Mouse (Mus musculus) kidney, adult 8-10 months (tissue): ENCODE measurements at regions not wholly inside any gene's neighbourhood (a gene's known extent, or its start where the extent isn't known, plus 50 kb on each side); places are given as distances from the start of the nearest gene placed in this dataset.

Experiments used
- DNase-seq, 2 experiments: peaks; one replicate each; pipeline ENCODE4 v3.0.0; 2022

DNA sequence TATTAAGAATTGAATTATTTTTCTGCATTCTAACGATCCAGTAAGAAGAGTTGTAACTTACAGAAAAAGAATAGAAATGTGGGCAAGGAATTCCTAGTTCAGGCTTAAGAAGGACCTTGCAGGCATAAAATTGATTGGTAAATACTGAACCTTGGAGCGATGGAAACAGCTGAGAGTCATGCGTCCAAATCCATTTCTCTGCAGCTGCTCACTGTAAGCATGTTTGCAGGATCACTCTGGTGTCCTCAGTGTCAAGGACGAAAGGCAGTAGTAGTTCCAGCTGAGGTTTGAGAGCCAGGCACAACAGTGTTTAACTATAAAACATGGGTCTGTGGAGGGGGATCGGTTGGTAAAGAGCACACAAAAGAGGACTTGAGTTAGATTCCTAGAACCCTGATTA lies 89.1 kb upstream of the Rgma start:
- no peak for DNase-seq

DNA sequence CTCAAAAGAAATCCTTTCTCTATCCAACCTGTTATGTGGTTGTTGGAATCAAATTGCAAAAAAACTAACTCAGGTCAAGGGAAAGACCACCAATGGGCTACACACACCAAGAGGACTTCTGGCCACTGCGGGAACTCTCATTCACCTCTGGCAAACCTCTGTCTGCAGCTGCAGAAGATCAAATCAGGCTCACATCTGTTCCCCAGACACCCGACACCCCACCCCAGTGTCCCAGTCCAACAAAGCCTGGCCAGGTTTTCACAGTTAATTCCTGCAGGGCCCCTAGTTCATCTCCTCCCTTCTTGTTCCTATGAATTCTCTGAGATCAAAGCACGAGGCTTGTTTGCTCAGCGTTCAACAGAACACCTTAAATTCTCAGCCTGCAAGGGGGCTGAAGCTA lies 82.0 kb upstream of the Rgma start:
- no peak for DNase-seq

DNA sequence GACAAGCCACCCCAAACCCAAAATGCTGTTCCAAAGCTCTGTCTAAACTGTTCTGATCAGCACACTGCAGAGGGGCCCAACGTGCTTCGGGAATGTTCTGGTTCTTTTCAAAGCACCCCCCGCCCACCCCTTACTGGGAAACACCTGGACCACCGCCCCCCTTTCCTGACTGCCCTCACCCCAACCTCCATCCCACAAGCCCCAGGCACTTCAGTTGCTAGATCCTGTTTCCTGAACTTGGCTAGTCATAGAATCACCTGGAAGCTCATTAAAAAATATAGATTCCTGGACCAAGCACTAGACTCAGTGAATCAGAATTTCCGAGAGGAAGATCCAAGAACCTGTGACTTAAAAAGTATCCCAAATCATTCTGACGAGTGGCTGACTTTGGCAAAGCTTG lies 80.9 kb upstream of the Rgma start:
- DNase-seq = no peak

DNA sequence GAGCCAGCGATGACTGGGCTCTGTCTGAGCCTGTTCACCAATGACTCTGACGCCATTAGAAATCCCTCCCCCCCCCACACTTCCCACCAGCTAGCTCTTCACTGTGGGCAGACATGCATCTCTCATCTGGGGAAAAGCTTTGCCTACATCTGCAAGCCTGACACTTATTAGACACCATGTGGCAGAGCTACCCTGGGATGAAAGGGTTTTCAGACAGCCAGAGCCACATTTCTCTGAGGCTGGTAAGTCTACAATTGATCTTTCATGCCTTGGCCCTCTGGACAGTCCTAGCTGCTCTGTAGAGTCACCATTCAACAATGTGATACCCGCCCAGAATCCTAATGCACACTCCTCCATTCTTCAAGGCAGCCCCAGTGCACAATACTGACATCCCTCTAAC lies 72.8 kb upstream of the Rgma start:
- no peak for DNase-seq

DNA sequence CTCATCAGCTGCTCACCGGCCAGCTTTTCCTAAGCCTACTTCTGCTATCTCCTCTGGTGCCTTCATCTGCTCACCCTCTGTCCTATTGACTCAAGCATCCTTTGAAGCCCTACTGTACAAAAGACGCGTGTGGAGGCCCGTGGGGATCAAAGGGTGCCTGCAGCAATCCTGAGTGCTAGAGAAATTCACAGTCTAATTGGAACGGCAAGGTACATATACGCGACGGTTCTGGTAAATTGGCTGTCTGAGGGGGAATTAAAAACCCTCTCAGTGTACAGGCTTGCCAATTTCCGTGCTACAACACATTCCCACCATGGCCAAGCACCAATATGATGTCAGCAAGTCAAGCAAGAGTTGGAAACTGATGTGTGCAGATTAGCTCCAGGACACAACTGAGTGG lies 71.5 kb upstream of the Rgma start:
- no peak for DNase-seq

DNA sequence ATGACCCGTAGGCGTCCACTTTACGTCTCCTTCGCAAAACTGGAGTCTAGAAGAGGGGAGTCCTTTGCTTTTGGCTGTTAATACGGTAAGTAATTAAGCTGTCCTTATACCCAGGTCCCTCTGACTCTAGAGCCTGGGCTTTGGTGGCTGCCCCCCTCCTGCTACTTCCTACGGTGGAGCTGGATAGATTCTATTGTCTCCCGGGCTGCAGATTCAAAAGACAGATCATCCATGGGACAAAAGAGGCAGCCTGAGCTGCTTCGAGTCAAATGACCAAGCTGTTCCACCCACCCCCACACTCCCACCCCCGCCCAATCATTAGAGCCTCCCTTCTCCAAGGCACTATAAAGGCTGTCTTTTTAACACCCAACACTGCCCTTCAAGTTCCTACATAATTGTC lies 70.5 kb upstream of the Rgma start:
- DNase-seq = no peak

DNA sequence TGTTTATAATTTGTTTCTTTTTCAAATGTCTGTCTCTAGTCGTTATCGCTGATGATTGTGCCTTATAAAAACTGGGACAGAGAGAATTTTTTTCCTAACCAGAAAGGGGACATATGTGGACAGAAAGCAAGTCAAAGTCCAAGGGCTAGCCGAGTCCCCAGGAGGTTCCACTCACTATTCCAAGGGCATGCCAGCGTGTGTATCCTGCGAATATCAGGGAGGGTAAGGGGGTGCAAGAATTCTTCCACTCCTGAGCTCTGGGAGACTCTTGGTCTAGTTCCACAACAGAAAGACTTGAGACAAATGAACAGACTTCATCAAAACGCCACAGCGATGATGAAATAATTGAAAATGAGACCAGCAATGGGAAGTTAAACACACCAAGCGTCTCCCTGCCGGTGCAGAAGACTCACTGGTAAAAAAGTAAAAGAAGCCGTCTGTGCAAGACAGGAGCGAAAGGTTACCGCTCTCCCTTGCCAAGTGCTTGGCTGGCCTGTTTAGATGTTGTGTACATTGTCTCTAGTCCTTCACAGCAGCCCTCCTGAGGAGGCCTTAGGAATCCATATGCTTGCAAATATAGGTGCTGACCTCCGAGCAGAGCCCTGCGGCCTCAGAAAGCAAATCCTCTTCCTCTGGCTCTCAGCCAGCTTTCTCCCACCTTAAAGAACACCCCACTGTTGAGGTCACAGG lies 69.9 kb upstream of the Rgma start:
- DNase-seq = no peak

DNA sequence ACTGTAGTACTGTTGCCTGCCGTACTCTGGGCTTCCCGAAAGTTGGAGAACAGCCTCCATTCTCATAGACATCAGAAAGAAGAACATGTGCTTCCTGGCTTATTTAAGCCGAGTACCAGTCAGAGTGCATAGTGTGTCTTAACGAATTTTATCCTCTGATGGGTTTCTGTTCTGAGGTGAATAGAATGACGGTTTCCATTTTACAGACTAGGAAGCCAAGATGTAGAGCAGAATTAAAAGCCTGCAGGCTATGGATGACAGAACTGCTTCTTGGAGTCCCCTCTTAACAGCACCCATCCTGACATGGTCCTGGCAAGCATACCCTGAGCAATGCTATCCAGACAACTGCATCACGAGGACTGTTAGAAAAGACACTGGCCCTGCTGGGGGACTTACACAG lies 69.0 kb upstream of the Rgma start:
- no peak for DNase-seq

DNA sequence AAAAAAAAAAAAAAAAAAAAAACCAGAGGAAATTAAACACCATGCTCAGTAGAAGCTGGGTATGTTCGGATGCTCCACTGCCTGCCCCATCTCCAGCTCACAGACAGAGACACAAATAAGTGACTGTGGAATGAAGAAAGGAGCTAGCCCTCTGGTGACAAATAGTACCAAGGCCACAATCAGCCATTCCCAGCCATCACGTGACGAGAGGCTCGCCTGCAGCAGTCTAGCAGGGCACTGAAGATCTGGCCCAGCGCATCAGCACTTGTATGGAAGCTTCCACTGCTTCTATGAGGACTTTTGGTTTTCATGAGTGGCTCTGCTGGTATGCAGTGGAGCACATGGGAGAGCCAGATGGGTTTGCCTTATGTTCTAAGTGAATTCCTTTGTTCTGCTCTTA lies 68.6 kb upstream of the Rgma start:
- DNase-seq = no peak

DNA sequence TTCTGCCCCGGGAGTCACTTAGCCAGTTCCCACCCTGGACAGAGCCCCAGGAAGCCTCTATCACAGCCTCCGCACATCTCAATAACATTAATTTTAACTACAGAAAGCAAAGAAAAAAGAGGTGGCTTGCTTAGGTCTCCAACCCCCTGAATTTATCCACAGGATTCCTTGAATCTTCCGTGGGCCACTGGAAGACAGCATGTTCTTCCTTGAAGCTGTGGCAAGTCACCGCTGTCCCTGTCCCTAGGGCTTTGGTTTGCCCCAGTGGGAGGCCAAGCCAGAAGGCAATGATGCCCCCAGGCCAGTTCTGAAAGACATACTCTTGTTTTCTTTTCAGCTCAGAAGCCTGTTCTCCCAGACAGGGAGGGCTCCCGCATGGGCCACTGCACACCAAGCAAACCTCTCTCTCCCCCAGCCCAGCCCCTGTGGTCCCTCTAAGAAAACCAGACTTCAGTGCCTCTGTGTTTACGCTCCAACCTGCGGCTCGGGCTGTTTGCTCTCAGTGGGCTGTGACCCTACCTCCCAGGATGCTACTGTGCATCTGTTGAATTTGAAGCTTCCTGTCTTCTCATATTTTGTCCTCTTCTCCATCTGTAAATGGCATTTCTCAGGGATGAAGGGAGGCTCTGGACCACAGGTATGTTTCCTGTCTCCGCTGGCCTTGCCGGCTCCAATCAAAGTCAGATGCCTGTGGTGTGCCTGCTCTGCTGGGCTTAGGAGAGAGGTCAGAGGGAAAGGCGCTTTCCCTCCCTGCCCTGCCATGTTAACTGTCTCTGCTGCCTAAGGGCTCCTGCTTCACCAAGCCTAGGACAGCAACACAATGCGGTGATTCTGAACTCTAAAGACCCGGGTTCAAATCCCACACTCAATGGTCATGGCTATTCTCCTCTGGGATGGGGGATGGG lies 67.5 kb upstream of the Rgma start:
- no peak for DNase-seq

DNA sequence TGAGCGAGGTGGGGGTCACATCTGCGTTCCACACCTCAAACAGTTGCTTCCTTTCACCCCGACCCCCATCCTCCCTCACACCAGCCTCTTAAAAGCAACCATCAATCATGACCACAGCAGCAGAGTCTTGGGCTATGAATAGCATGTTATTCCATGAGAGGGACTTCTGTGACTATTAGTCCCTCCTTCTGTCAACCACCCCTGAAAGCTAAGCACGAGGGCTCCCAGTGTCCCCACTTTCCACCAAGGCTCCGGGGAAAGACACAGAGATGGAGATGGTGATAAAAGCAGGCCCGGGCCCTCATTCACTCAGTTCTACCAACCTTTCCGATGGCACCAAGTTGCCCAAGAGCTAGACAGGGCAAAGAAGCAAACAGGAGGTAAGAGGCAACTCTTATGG lies 66.3 kb upstream of the Rgma start:
- DNase-seq = no peak

DNA sequence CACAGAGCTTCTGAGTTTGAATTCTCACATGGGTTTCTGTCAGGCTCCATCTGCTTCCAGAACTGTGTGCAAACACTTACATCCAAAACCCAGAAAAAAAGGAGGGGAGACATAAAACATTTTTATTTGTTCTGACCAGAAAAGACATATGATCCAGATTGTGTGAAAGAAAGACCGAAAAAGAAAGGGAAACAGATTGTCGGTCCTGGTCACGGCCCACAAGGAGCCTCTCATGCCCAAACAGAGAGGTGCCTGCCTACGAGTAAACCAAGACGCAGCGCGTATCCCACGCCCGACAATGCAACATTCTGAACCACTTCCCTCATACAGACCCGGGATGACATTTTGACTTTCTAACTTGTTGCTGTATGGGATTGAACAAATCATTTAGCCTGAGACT lies 65.3 kb upstream of the Rgma start:
- no peak for DNase-seq

DNA sequence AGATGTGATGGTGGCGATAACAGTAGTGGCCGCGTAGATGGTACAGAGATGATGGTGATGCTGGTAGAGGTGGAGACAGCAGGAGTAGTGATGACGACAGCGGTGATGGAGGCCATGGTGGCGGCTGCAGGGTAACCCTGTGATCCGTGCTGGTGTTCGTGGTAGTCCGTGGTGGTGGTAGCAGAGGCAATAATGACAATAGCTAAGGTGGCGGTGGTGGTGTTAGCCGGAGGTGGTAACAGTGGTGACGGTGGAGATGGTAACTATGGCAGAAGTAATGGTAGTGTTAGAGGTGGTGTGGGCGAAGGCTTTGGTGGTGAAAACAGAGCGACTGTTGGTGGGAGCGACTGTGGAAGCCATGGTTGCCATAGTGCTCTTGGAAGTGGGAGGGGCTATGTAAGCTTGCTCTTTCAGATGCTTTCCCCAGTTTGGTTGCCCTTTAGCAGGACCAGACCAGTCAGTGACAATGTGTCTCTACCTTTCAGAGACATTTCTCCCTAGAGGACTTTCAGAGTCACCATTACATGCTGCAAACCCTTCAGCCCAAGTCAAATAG lies 64.7 kb upstream of the Rgma start:
- no peak for DNase-seq

DNA sequence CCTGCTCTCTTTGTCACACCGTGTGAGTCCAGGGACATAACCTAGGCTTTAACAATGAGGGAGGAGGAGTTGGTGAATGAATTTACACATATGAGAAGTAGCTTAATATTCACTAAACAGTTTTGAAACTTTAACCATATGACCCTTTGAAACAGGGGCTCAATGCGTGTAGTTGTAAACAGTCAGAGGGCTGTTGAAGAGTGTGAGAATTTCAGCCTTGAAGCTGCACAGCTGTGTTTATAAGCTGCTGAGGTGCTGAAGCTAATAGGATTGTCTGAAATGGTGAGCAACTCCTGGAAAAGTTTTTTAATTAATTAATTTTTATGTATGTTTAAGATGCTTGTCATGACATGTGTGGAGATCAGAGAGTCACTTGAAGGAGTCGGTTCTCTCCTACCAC lies 59.8 kb upstream of the Rgma start:
- DNase-seq = no peak

DNA sequence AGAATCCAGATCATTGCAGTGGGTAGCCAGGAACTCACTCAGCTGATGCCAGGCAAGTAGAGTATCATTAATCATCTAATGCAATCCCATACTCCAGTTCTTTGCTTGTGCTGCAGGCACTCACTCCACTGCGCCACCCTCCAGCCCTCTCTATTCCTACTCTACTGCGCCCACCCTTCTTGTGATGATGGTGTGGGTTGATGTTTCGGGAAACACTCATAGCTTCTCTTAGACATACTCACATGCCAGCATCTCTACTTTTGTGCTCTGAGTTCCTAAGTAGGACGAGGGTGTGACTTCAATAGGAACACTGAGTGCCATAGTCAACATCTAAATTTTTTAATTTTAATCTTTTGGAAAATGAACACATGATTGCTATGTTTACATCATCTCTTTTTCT lies 57.7 kb upstream of the Rgma start:
- DNase-seq = no peak

DNA sequence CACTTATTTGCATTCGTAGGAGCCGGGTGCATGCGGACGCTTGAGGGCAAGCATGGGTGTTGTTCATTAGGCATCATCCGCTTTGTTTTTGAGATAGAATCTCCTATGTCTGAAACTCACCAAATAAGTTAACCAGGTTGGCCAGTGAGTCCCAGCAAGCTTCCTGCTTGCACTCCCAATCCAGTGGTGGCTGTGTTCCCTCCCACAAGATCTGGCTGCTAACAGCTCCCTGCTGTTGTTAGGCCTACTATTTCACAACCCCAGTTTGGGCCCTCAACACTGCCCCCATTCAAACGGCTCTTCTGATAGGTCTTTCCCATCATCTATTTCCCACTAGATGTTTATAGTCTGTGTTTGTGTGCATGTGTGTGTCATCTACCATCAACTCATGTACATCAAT lies 56.3 kb upstream of the Rgma start:
- no peak for DNase-seq

DNA sequence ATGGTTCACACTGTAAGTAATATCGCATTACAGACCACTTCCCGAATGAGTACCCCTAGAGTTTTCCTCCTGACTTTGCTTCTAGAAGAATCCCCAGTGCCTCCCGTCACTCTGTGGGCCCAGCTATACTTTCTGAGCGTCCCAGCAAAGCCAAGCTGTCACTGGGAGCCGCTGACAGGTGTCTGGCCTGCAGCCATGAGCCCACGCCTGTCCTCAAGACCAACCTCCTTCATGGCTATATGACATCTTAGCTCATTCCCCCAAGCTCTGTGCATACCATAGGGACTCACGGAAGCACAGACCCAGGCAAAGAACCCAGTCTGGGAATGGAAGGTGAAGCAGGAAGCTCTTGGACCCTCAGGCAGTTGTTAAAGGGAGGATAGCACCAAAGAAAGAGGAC lies 55.3 kb upstream of the Rgma start:
- no peak for DNase-seq

DNA sequence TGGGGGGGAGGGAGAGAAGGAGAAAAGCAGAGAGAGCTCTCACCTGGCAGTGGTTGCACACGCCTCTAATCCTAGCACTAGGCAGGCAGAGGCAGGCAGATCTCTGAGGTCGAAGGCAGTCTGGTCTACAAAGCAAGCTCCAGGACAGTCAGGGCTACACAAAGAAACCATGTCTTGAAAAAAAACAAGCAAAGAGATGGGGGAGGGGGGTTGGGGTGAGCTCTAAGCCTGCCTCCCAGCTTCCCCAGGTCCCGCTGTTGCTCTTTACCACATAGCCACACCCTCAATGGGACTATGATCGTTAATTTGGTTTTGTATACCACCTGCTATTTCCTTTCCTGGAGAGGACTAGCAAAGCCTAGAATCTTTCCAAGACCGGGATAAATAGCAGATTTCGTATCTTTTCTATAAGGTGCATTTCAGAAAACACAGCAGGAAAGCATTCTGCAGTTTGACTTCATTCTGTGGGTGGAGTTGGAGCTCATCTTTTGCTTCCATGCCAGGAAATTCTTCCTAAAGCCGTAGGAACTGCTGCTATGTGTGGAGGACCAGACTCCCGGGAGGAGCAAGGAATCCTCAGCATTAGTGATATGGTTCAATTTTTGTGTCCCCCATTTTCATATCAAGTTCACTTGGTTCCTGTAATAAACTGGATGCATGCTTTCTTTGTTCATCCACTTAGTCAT lies 52.7 kb upstream of the Rgma start:
- no peak for DNase-seq

DNA sequence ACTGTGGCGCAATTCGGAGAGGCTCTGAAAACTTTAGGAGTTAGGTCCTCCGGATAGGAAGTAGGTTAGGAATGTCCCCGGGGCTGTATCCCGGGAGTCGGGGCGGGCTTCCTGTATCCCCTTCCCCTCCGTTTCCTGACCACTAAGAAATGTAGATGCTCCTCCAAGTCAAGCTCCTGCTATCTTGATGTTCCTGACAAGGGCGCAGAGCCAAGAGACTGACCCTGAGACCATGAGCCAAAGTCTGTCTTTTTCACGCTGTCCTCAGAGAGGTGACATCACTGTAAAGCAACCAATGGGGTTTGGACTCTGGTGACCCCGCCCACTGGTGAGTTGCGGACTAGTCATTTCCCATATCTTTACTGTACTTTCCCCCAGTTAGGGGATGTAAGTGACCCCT lies 51.8 kb upstream of the Rgma start:
- DNase-seq = no peak

DNA sequence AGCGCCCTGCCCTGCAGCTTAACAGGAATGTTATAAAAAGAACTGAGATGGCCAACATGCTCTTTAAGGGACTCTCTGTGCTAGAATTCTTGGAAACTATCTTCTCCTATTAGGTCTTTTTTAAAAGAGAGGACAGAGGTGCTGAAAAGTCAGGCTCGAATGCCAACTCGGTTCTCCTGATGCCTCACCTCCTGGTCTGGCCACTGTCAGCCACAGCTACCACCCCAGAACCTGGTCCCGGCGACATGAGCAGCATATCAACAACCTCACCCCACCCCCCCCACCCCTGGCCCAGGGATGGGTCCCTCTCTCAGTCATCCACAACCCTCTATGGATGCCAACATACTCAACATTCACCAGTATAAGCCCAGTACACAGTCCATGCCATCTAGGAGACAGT lies 49.8 kb upstream of the Rgma start:
- DNase-seq = no peak
